Mouse (Mus musculus) cerebellum, adult 2 months (tissue): ENCODE results near the gene Fbl.

Source experiments
- CTCF ChIP-seq: fragments of 200-500 bp; IDR thresholded peaks from 2 replicates; pipeline ENCODE4 v1.5.1; 2011; ENCODE audit warnings: low read depth, mild to moderate bottlenecking, control low read depth, low read length, moderate library complexity, borderline replicate concordance; ENCODE audit not compliant: insufficient read depth
- POLR2A ChIP-seq: fragments of 200-500 bp; IDR thresholded peaks from 2 replicates; pipeline ENCODE4 v1.6.1; 2011; ENCODE audit warnings: low read length, control low read depth, borderline replicate concordance; ENCODE audit not compliant: insufficient read depth

DNA sequence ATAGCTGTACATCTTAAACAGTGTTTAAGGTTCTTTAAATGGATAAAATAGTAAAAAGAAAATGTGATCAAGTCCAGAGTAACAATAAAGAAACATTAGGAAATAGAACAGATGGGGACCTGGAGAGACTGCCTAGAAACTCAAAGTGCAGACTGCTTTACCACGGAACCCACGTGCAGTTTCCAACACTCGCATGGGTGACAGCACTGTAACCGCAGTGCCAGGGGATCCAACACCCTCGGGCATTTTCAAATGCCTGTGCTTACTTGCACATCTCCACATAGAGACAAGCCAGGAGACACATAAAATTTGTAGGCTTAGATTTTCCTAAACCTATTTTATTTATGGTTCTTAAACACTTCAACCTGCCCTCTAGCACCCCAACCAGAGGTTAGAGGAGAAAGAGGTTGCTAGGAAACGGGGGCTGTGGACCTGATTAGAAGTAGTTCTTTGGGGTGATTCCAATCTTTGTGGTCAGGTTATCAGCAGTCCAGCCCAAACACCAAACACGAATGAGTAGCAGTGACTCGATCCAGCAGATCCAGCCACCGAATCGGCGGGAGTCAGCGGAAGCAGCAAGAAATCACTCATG, 39.0 kb downstream of the Fbl start:
- TF ChIP-seq CTCF (no peak), POLR2A (no peak)
